Mouse (Mus musculus) intestine, embryonic 16.5 days (tissue): ENCODE data around the gene Ncstn. TPM values are rescaled to one million over a fixed set of nuclear protein-coding genes. Genes with fewer than 3 reads are reported as not detected.

ENCODE experiments used
- ATAC-seq: fragments of 200-750 bp; cut with Nextera tagmentation; 2 replicates; pipeline ENCODE4 v1.8.0; 2017; ENCODE audit warnings: moderate TSS enrichment, moderate library complexity
- H3K27ac ChIP-seq: fragments of 300-500 bp; sonication (generic); 2 replicates; pipeline ENCODE4 v1.5.1; 2014; ENCODE audit warnings: mild to moderate bottlenecking, low read length
- H3K27me3 ChIP-seq: fragments of 300-500 bp; sonication (generic); replicated peaks from 2 replicates; pipeline ENCODE4 v1.6.1; 2014; ENCODE audit warnings: low read length, control low read depth, mixed read lengths; ENCODE audit not compliant: control insufficient read depth, insufficient read depth
- H3K36me3 ChIP-seq: fragments of 300-500 bp; sonication (generic); 2 replicates; pipeline ENCODE4 v1.6.1; 2014; ENCODE audit warnings: low read length, control low read depth; ENCODE audit not compliant: control insufficient read depth, insufficient read depth
- H3K4me1 ChIP-seq: fragments of 300-500 bp; sonication (generic); 2 replicates; pipeline ENCODE4 v1.6.1; 2014; ENCODE audit warnings: low read length, control low read depth, mixed read lengths; ENCODE audit not compliant: control insufficient read depth, insufficient read depth
- H3K4me2 ChIP-seq: fragments of 300-500 bp; sonication (generic); 2 replicates; pipeline ENCODE4 v1.6.1; 2014; ENCODE audit warnings: low read depth, low read length, control low read depth
- H3K4me3 ChIP-seq: fragments of 300-500 bp; sonication (generic); 2 replicates; pipeline ENCODE4 v1.5.1; 2014; ENCODE audit warnings: mild to moderate bottlenecking, low read length
- H3K9ac ChIP-seq: fragments of 300-500 bp; sonication (generic); 2 replicates; pipeline ENCODE4 v1.6.1; 2014; ENCODE audit warnings: low read depth, low read length
- H3K9me3 ChIP-seq: fragments of 300-500 bp; sonication (generic); 2 replicates; pipeline ENCODE4 v1.6.1; 2016; ENCODE audit warnings: low read length, control low read depth; ENCODE audit not compliant: control insufficient read depth
- WGBS: fragments of 180-500 bp; shearing (Covaris S2); extraction: QIAGEN DNeasy Blood & Tissue Kit; methylation state at CpG from one replicate; pipeline ENCODE4 v1.1.7; 2014; 5-methylcytosine and 5-hydroxymethylcytosine counted together
- polyA plus RNA-seq: library from polyadenylated mRNA; unstranded; fragments of >200 nt; fragmentation: Nextera tagmentation; extraction: Ambion mirVana; gene quantifications from 2 replicates; pipeline ENCODE4 v1.2.1, GENCODE M21; 2015

The Ncstn gene
- polyA plus RNA-seq, 1 experiment from 2014 or later, result 159 TPM

GRCm38 (mm10) chr1:172093522-172093921 is 10.9 kb upstream of the Ncstn start:
- 63% methylated on average over 3 of the region's 3 CpGs for WGBS
- Histone ChIP-seq H3K4me2 (no peak overlapping the region), H3K36me3 (peaks cover 23% of the 10 kb centered on the region), H3K4me1 (no peaks in the 10 kb centered on the region), H3K27ac (no peak overlapping the region), H3K4me3 (no peak overlapping the region), H3K27me3 (no peaks in the 10 kb centered on the region), H3K9ac (no peak overlapping the region), H3K9me3 (no peaks in the 10 kb centered on the region)
- no peak for ATAC-seq

GRCm38 (mm10) chr1:172082899-172083445 is 377 bp upstream of the Ncstn start:
- H3K9me3 ChIP-seq, result no peaks in the 10 kb centered on the region
- H3K27ac ChIP-seq, result peak overlapping the region; percentile 62
- no peaks in the 10 kb centered on the region for H3K36me3 ChIP-seq
- peak overlapping the region; percentile 77 for H3K9ac ChIP-seq
- H3K4me2 ChIP-seq, result peak overlapping the region; percentile 49
- under 1% methylated on average over 24 of the region's 24 CpGs for WGBS
- peak; percentile 72 for ATAC-seq
- peaks cover 14% of the 10 kb centered on the region for H3K4me1 ChIP-seq
- no peaks in the 10 kb centered on the region for H3K27me3 ChIP-seq
- H3K4me3 ChIP-seq, result peak overlapping the region; percentile 74

- WGBS, result 35% methylated on average over 5 of the region's 5 CpGs
- peak; percentile 79 for ATAC-seq
- H3K4me2 ChIP-seq, result peak overlapping the region; percentile 33
- no peaks in the 10 kb centered on the region for H3K9me3 ChIP-seq
- H3K9ac ChIP-seq, result peak overlapping the region; percentile 53; the same call in 1 of the 2 replicates
- H3K27me3 ChIP-seq, result no peaks in the 10 kb centered on the region
- peak overlapping the region; percentile 92 for H3K27ac ChIP-seq
- peak overlapping the region; percentile 22; the same call in 1 of the 2 replicates for H3K4me3 ChIP-seq
- H3K36me3 ChIP-seq, result peaks cover 14% of the 10 kb centered on the region; the same call in 1 of the 2 replicates
- H3K4me1 ChIP-seq, result 0 out of 2 replicates have a peak, but pooled peaks cover 3% of the 10 kb centered on the region
These were observed 4.6 kb downstream of the Ncstn start for GRCm38 (mm10) chr1:172077981-172078380.

- no peak overlapping the region for H3K4me3 ChIP-seq
- H3K4me2 ChIP-seq, result no peak overlapping the region
- H3K27me3 ChIP-seq, result no peaks in the 10 kb centered on the region
- no peak overlapping the region for H3K9ac ChIP-seq
- H3K36me3 ChIP-seq, result peaks cover 47% of the 10 kb centered on the region
- no peak for ATAC-seq
- 93% methylated on average over 7 of the region's 7 CpGs for WGBS
- no peaks in the 10 kb centered on the region for H3K4me1 ChIP-seq
- H3K27ac ChIP-seq, result no peak overlapping the region
- no peaks in the 10 kb centered on the region for H3K9me3 ChIP-seq
These were observed 10.0 kb downstream of the Ncstn start for GRCm38 (mm10) chr1:172072604-172073003.

- 73% methylated on average over 4 of the region's 4 CpGs for WGBS
- no peaks in the 10 kb centered on the region for H3K9me3 ChIP-seq
- H3K27ac ChIP-seq, result no peak overlapping the region
- H3K36me3 ChIP-seq, result peaks cover 50% of the 10 kb centered on the region
- H3K4me3 ChIP-seq, result no peak overlapping the region
- no peak for ATAC-seq
- no peaks in the 10 kb centered on the region for H3K4me1 ChIP-seq
- no peaks in the 10 kb centered on the region for H3K27me3 ChIP-seq
- no peak overlapping the region for H3K9ac ChIP-seq
- H3K4me2 ChIP-seq, result no peak overlapping the region
These were observed 11.0 kb downstream of the Ncstn start for GRCm38 (mm10) chr1:172071556-172071955.

- no peak overlapping the region for H3K27ac ChIP-seq
- no peaks in the 10 kb centered on the region for H3K9me3 ChIP-seq
- peaks cover 54% of the 10 kb centered on the region for H3K36me3 ChIP-seq
- no peak for ATAC-seq
- no peak overlapping the region for H3K9ac ChIP-seq
- no peak overlapping the region for H3K4me3 ChIP-seq
- H3K4me1 ChIP-seq, result no peaks in the 10 kb centered on the region
- 52% methylated on average over 6 of the region's 6 CpGs for WGBS
- H3K27me3 ChIP-seq, result no peaks in the 10 kb centered on the region
- no peak overlapping the region for H3K4me2 ChIP-seq
These were observed 12.4 kb downstream of the Ncstn start for GRCm38 (mm10) chr1:172070227-172070626.

- no peak overlapping the region for H3K9ac ChIP-seq
- H3K4me3 ChIP-seq, result no peak overlapping the region
- WGBS, result 71% methylated on average over 13 of the region's 13 CpGs
- no peak overlapping the region for H3K4me2 ChIP-seq
- ATAC-seq, result no peak
- peaks cover 34% of the 10 kb centered on the region for H3K36me3 ChIP-seq
- H3K4me1 ChIP-seq, result peaks cover 22% of the 10 kb centered on the region
- peak overlapping the region; percentile 70 for H3K27ac ChIP-seq
- no peaks in the 10 kb centered on the region for H3K27me3 ChIP-seq
- no peaks in the 10 kb centered on the region for H3K9me3 ChIP-seq
These were observed 17.9 kb downstream of the Ncstn start for GRCm38 (mm10) chr1:172064613-172065141.

- peaks cover 22% of the 10 kb centered on the region for H3K4me1 ChIP-seq
- ATAC-seq, result peak; percentile 78
- H3K9ac ChIP-seq, result peak overlapping the region; percentile 5; the same call in 1 of the 2 replicates
- H3K27ac ChIP-seq, result peak overlapping the region; percentile 70
- no peaks in the 10 kb centered on the region for H3K9me3 ChIP-seq
- WGBS, result 20% methylated on average over 4 of the region's 4 CpGs
- peaks cover 23% of the 10 kb centered on the region for H3K36me3 ChIP-seq
- no peak overlapping the region for H3K4me3 ChIP-seq
- no peak overlapping the region for H3K4me2 ChIP-seq
- H3K27me3 ChIP-seq, result no peaks in the 10 kb centered on the region
These were observed 19.1 kb downstream of the Ncstn start for GRCm38 (mm10) chr1:172063291-172064023.

- no peaks in the 10 kb centered on the region for H3K9me3 ChIP-seq
- H3K4me2 ChIP-seq, result no peak overlapping the region
- peaks cover 15% of the 10 kb centered on the region for H3K36me3 ChIP-seq
- H3K27ac ChIP-seq, result no peak overlapping the region
- no peak overlapping the region for H3K4me3 ChIP-seq
- H3K27me3 ChIP-seq, result no peaks in the 10 kb centered on the region
- WGBS, result 82% methylated on average over 2 of the region's 2 CpGs
- H3K4me1 ChIP-seq, result peaks cover 22% of the 10 kb centered on the region
- ATAC-seq, result no peak
- H3K9ac ChIP-seq, result no peak overlapping the region
These were observed 20.5 kb downstream of the Ncstn start for GRCm38 (mm10) chr1:172062101-172062500.
